Mouse (Mus musculus) B cell, adult (primary cell): ENCODE data around the gene 1700029P11Rik. TPM values are rescaled to one million over a fixed set of nuclear protein-coding genes. Genes with fewer than 3 reads are reported as not detected.

ENCODE experiments used
- total RNA-seq: library from RNA; stranded (reverse); gene quantifications from 4 replicates; pipeline ENCODE4 v1.2.4, GENCODE M21; 2023; ENCODE audit not compliant: inconsistent age

Gene 1700029P11Rik
- total RNA-seq, result not detected in 4 replicates

GRCm38 (mm10) chr15:81980321-81980720 lies at the start of gene 1700029P11Rik:
TSS of gene 1700029P11Rik (plus strand) at chr15:81980540.

GRCm38 (mm10) chr15:81936679-81937078 lies 43.7 kb upstream of the 1700029P11Rik start, which contains the start of gene Csdc2:
TSS of gene Csdc2 (plus strand) at chr15:81936759.

GRCm38 (mm10) chr15:81960171-81961077 lies 19.9 kb upstream of the 1700029P11Rik start, which contains the start of gene Pmm1:
TSS of gene Pmm1 (minus strand) at chr15:81960930.

GRCm38 (mm10) chr15:81987646-81988045 lies 7.3 kb downstream of the 1700029P11Rik start, which contains the start of gene Xrcc6:
TSS of gene Xrcc6 (plus strand) at chr15:81987835.

Other genes with a start within 250 kb of the 1700029P11Rik start
- 36.7 to 41.9 TPM (median 39.4 TPM) in 4 replicates for gene Zc3h7b, start 235.5 kb upstream of the 1700029P11Rik start, total RNA-seq
- gene Rangap1, start 235.0 kb upstream of the 1700029P11Rik start, total RNA-seq, result 64.2 to 74.4 TPM (median 67.9 TPM) in 4 replicates
- 27.6 to 39.1 TPM (median 33.4 TPM) in 4 replicates for gene Tef, start 178.1 kb upstream of the 1700029P11Rik start, total RNA-seq
- 115 to 133 TPM (median 123 TPM) in 4 replicates for gene Tob2, start 121.7 kb upstream of the 1700029P11Rik start, total RNA-seq
- gene Phf5a, start 108.6 kb upstream of the 1700029P11Rik start, total RNA-seq, result 60.1 to 67.5 TPM (median 62.8 TPM) in 4 replicates
- 141 to 151 TPM (median 145 TPM) in 4 replicates for gene Aco2, start 108.2 kb upstream of the 1700029P11Rik start, total RNA-seq
- 15.0 to 23.3 TPM (median 17.1 TPM) in 4 replicates for gene Polr3h, start 54.3 kb upstream of the 1700029P11Rik start, total RNA-seq
- 0.29 to 0.81 TPM (median 0.42 TPM) in 3 of 4 replicates, not detected in the other for gene Csdc2, start 43.8 kb upstream of the 1700029P11Rik start, total RNA-seq
- 18.0 to 24.3 TPM (median 21.2 TPM) in 4 replicates for gene Pmm1, start 19.6 kb upstream of the 1700029P11Rik start, total RNA-seq
- 32.1 to 42.1 TPM (median 33.8 TPM) in 4 replicates for gene Xrcc6, start 7.3 kb downstream of the 1700029P11Rik start, total RNA-seq
- 26.4 to 39.9 TPM (median 27.9 TPM) in 4 replicates for gene Desi1, start 53.3 kb downstream of the 1700029P11Rik start, total RNA-seq
- 96.9 to 103 TPM (median 102 TPM) in 4 replicates for gene Snu13, start 67.1 kb downstream of the 1700029P11Rik start, total RNA-seq
- gene 4930407I10Rik, start 78.6 kb downstream of the 1700029P11Rik start, total RNA-seq, result not detected in 4 replicates
- not detected in 4 replicates for gene Mei1, start 89.5 kb downstream of the 1700029P11Rik start, total RNA-seq
- gene Ccdc134, start 147.4 kb downstream of the 1700029P11Rik start, total RNA-seq, result 58.6 to 67.5 TPM (median 62.7 TPM) in 4 replicates
- gene Srebf2, start 166.6 kb downstream of the 1700029P11Rik start, total RNA-seq, result 202 to 229 TPM (median 225 TPM) in 4 replicates
- 5.5 to 8.9 TPM (median 6.7 TPM) in 4 replicates for gene Shisa8, start 232.3 kb downstream of the 1700029P11Rik start, total RNA-seq
- 309 to 334 TPM (median 329 TPM) in 4 replicates for gene Tnfrsf13c, start 243.8 kb downstream of the 1700029P11Rik start, total RNA-seq